Mouse (Mus musculus): Measurements from ENCODE around the gene Gm21992. TPM values are rescaled to one million over a fixed set of nuclear protein-coding genes. Genes with fewer than 3 reads are reported as not detected.
"Not testable (repeated sequence)": the region's sequence is repeated elsewhere in the genome, so short reads cannot be mapped to it uniquely, and the experiment has no call there.

The Gm21992 gene
- polyA plus RNA-seq, 1 experiment, result 22.2 TPM

- no peak overlapping the region; the same call in 1 of the 2 replicates for H3K9ac ChIP-seq (ENCODE audit: low read depth, poor library complexity, severe bottlenecking)
- no peak for TF ChIP-seq CTCF (IDR thresholded peaks at IDR 0.05; ENCODE audit: low read depth, low read length)
- TF ChIP-seq POLR2A (IDR thresholded peaks at IDR 0.05; ENCODE audit: insufficient read depth, low read length), result no peak
- no peak for TF ChIP-seq EP300 (IDR thresholded peaks at IDR 0.05; ENCODE audit: insufficient read depth, low read depth, low read length)
- H3K27me3 ChIP-seq (ENCODE audit: control insufficient read depth, insufficient read depth, low read length, poor library complexity, severe bottlenecking), result no peaks in the 10 kb centered on the region
- H3K9me3 ChIP-seq (replicated peaks; ENCODE audit: control insufficient read depth, insufficient read depth, low read length, poor library complexity, severe bottlenecking), result no peaks in the 10 kb centered on the region
- H3K4me1 ChIP-seq (ENCODE audit: control insufficient read depth, insufficient read depth, low read length), result no peaks in the 10 kb centered on the region
- no peak overlapping the region for H3K4me3 ChIP-seq (ENCODE audit: low read depth, low read length)
- H3K27ac ChIP-seq (ENCODE audit: insufficient read depth, low read length), result no peak overlapping the region
- peaks cover 79% of the 10 kb centered on the region for H3K36me3 ChIP-seq (ENCODE audit: control insufficient read depth, insufficient read depth, low read length, poor library complexity, severe bottlenecking)
Measured at GRCm38 (mm10) chr19:4772785-4773184, 38.6 kb downstream of the Gm21992 start.

GRCm38 (mm10) chr19:4767507-4768148 is 43.8 kb downstream of the Gm21992 start:
- Histone ChIP-seq H3K9me3 (replicated peaks; ENCODE audit: control insufficient read depth, insufficient read depth, low read length, poor library complexity, severe bottlenecking) (no peaks in the 10 kb centered on the region), H3K9ac (ENCODE audit: low read depth, poor library complexity, severe bottlenecking) (no peak overlapping the region), H3K27me3 (ENCODE audit: control insufficient read depth, insufficient read depth, low read length, poor library complexity, severe bottlenecking) (no peaks in the 10 kb centered on the region), H3K27ac (ENCODE audit: insufficient read depth, low read length) (no peak overlapping the region), H3K4me1 (ENCODE audit: control insufficient read depth, insufficient read depth, low read length) (no peaks in the 10 kb centered on the region), H3K4me3 (ENCODE audit: low read depth, low read length) (no peak overlapping the region), H3K36me3 (ENCODE audit: control insufficient read depth, insufficient read depth, low read length, poor library complexity, severe bottlenecking) (peaks cover 77% of the 10 kb centered on the region)
- TF ChIP-seq POLR2A (IDR thresholded peaks at IDR 0.05; ENCODE audit: insufficient read depth, low read length) (no peak), CTCF (IDR thresholded peaks at IDR 0.05; ENCODE audit: low read depth, low read length) (no peak), EP300 (IDR thresholded peaks at IDR 0.05; ENCODE audit: insufficient read depth, low read depth, low read length) (no peak)

- peak; percentile 18 for TF ChIP-seq CTCF (IDR thresholded peaks at IDR 0.05; ENCODE audit: low read depth, low read length)
- no peak for TF ChIP-seq EP300 (IDR thresholded peaks at IDR 0.05; ENCODE audit: insufficient read depth, low read depth, low read length)
- no peak for TF ChIP-seq POLR2A (IDR thresholded peaks at IDR 0.05; ENCODE audit: insufficient read depth, low read length)
- no peaks in the 10 kb centered on the region for H3K27me3 ChIP-seq (ENCODE audit: control insufficient read depth, insufficient read depth, low read length, poor library complexity, severe bottlenecking)
- H3K36me3 ChIP-seq (ENCODE audit: control insufficient read depth, insufficient read depth, low read length, poor library complexity, severe bottlenecking), result peaks cover 67% of the 10 kb centered on the region
- no peak overlapping the region for H3K9ac ChIP-seq (ENCODE audit: low read depth, poor library complexity, severe bottlenecking)
- no peaks in the 10 kb centered on the region for H3K9me3 ChIP-seq (replicated peaks; ENCODE audit: control insufficient read depth, insufficient read depth, low read length, poor library complexity, severe bottlenecking)
- H3K4me3 ChIP-seq (ENCODE audit: low read depth, low read length), result no peak overlapping the region
- no peaks in the 10 kb centered on the region for H3K4me1 ChIP-seq (ENCODE audit: control insufficient read depth, insufficient read depth, low read length)
- H3K27ac ChIP-seq (ENCODE audit: insufficient read depth, low read length), result no peak overlapping the region
Measured at GRCm38 (mm10) chr19:4762876-4763275, 48.5 kb downstream of the Gm21992 start.

- not testable (repeated sequence) for H3K4me3 ChIP-seq (ENCODE audit: low read depth, low read length); H3K4me1 ChIP-seq (ENCODE audit: control insufficient read depth, insufficient read depth, low read length); H3K9ac ChIP-seq (ENCODE audit: low read depth, poor library complexity, severe bottlenecking); H3K9me3 ChIP-seq (replicated peaks; ENCODE audit: control insufficient read depth, insufficient read depth, low read length, poor library complexity, severe bottlenecking); H3K27ac ChIP-seq (ENCODE audit: insufficient read depth, low read length); H3K27me3 ChIP-seq (ENCODE audit: control insufficient read depth, insufficient read depth, low read length, poor library complexity, severe bottlenecking)
- H3K36me3 ChIP-seq (ENCODE audit: control insufficient read depth, insufficient read depth, low read length, poor library complexity, severe bottlenecking), result peaks cover 49% of the 10 kb centered on the region
Measured at GRCm38 (mm10) chr19:4760544-4760943, 50.9 kb downstream of the Gm21992 start.

GRCm38 (mm10) chr19:4756921-4757320 is 54.5 kb downstream of the Gm21992 start:
- H3K27ac ChIP-seq (ENCODE audit: insufficient read depth, low read length), result peak overlapping the region; percentile 48; the same call in 1 of the 2 replicates
- no peaks in the 10 kb centered on the region for H3K4me1 ChIP-seq (ENCODE audit: control insufficient read depth, insufficient read depth, low read length)
- H3K9ac ChIP-seq (ENCODE audit: low read depth, poor library complexity, severe bottlenecking), result peak overlapping the region; percentile 79
- peaks cover 25% of the 10 kb centered on the region for H3K36me3 ChIP-seq (ENCODE audit: control insufficient read depth, insufficient read depth, low read length, poor library complexity, severe bottlenecking)
- peak overlapping the region; percentile 75 for H3K4me3 ChIP-seq (ENCODE audit: low read depth, low read length)
- no peaks in the 10 kb centered on the region for H3K9me3 ChIP-seq (replicated peaks; ENCODE audit: control insufficient read depth, insufficient read depth, low read length, poor library complexity, severe bottlenecking)
- no peak for TF ChIP-seq EP300 (IDR thresholded peaks at IDR 0.05; ENCODE audit: insufficient read depth, low read depth, low read length)
- TF ChIP-seq POLR2A (IDR thresholded peaks at IDR 0.05; ENCODE audit: insufficient read depth, low read length), result no peak
- TF ChIP-seq CTCF (IDR thresholded peaks at IDR 0.05; ENCODE audit: low read depth, low read length), result no peak
- no peaks in the 10 kb centered on the region for H3K27me3 ChIP-seq (ENCODE audit: control insufficient read depth, insufficient read depth, low read length, poor library complexity, severe bottlenecking)

GRCm38 (mm10) chr19:4756193-4756911 is 55.1 kb downstream of the Gm21992 start, which contains the start of gene Rbm4b:
Rbm4b (plus strand) TSS chr19:4756497.
- H3K36me3 ChIP-seq (ENCODE audit: control insufficient read depth, insufficient read depth, low read length, poor library complexity, severe bottlenecking), result peaks cover 20% of the 10 kb centered on the region
- H3K27me3 ChIP-seq (ENCODE audit: control insufficient read depth, insufficient read depth, low read length, poor library complexity, severe bottlenecking), result no peaks in the 10 kb centered on the region
- H3K4me1 ChIP-seq (ENCODE audit: control insufficient read depth, insufficient read depth, low read length), result no peaks in the 10 kb centered on the region
- peak within 1 kb of the TSS; percentile 75 for H3K4me3 ChIP-seq (ENCODE audit: low read depth, low read length)
- H3K9ac ChIP-seq (ENCODE audit: low read depth, poor library complexity, severe bottlenecking), result peak within 1 kb of the TSS; percentile 79
- TF ChIP-seq POLR2A (IDR thresholded peaks at IDR 0.05; ENCODE audit: insufficient read depth, low read length) (no peak), EP300 (IDR thresholded peaks at IDR 0.05; ENCODE audit: insufficient read depth, low read depth, low read length) (no peak), CTCF (IDR thresholded peaks at IDR 0.05; ENCODE audit: low read depth, low read length) (no peak)
- peak within 1 kb of the TSS; percentile 48; the same call in 1 of the 2 replicates for H3K27ac ChIP-seq (ENCODE audit: insufficient read depth, low read length)
- H3K9me3 ChIP-seq (replicated peaks; ENCODE audit: control insufficient read depth, insufficient read depth, low read length, poor library complexity, severe bottlenecking), result no peaks in the 10 kb centered on the region

All from ES-Bruce4 (cell line).